Mouse (Mus musculus) intestine, embryonic 15.5 days (tissue): ENCODE data around the gene Arih2. TPM values are rescaled to one million over a fixed set of nuclear protein-coding genes. Genes with fewer than 3 reads are reported as not detected.
"Not testable (repeated sequence)": the region's sequence is repeated elsewhere in the genome, so short reads cannot be mapped to it uniquely, and the experiment has no call there.

Source experiments
- ATAC-seq: fragments of 200-750 bp; cut with Nextera tagmentation; 2 replicates; pipeline ENCODE4 v1.8.0; 2017; ENCODE audit warnings: moderate TSS enrichment, moderate library complexity
- H3K27ac ChIP-seq: fragments of 300-500 bp; sonication (generic); 2 replicates; pipeline ENCODE4 v1.5.1; 2015; ENCODE audit warnings: mild to moderate bottlenecking, inconsistent platforms
- H3K27me3 ChIP-seq: fragments of 300-500 bp; sonication (generic); replicated peaks from 2 replicates; pipeline ENCODE4 v1.6.1; 2015; ENCODE audit warnings: inconsistent platforms
- H3K36me3 ChIP-seq: fragments of 300-500 bp; sonication (generic); 2 replicates; pipeline ENCODE4 v1.6.1; 2015; ENCODE audit warnings: inconsistent platforms
- H3K4me1 ChIP-seq: fragments of 300-500 bp; sonication (generic); replicated peaks from 2 replicates; pipeline ENCODE4 v1.6.1; 2015; ENCODE audit warnings: inconsistent platforms
- H3K4me2 ChIP-seq: fragments of 300-500 bp; sonication (generic); replicated peaks from 2 replicates; pipeline ENCODE4 v1.6.1; 2015; ENCODE audit warnings: mild to moderate bottlenecking, inconsistent platforms
- H3K4me3 ChIP-seq: fragments of 300-500 bp; sonication (generic); replicated peaks from 2 replicates; pipeline ENCODE4 v1.5.1; 2015; ENCODE audit warnings: inconsistent platforms
- H3K9ac ChIP-seq: fragments of 300-500 bp; sonication (generic); 2 replicates; pipeline ENCODE4 v1.6.1; 2015; ENCODE audit warnings: inconsistent platforms
- H3K9me3 ChIP-seq: fragments of 300-500 bp; sonication (generic); 2 replicates; pipeline ENCODE4 v1.6.1; 2016; ENCODE audit warnings: inconsistent platforms
- WGBS: fragments of 180-500 bp; shearing (Covaris S2); methylation state at CpG from one replicate; pipeline ENCODE4 v1.1.7; 2015; 5-methylcytosine and 5-hydroxymethylcytosine counted together
- polyA plus RNA-seq: library from polyadenylated mRNA; unstranded; fragments of >200 nt; fragmentation: Nextera tagmentation; extraction: Ambion mirVana; gene quantifications from 2 replicates; pipeline ENCODE4 v1.2.1, GENCODE M21; 2015

Arih2 gene
- polyA plus RNA-seq, 1 experiment from 2014 or later, result 46.4 TPM

DNA sequence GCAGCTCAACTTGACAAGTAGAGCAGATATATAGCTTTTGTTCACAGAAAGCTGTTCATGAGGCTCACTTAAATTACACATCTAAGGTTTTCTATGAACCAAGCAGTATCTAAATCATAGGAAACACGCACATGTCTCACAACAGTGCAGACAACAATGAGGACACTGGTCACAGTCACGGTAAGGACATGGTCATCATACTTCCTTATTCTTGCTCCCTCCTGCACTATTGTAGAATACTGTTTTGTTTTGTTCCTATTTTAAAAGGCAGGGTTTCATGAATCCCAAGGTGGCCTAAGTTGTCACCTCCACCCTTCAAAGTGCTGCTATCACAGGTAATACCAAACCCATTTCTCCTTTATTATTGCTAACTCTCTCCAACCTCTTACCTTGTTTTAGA is 9.4 kb downstream of the Arih2 start:
- H3K4me3 ChIP-seq, result no peak overlapping the region
- H3K36me3 ChIP-seq, result peaks cover 4% of the 10 kb centered on the region
- no peak overlapping the region for H3K9ac ChIP-seq
- ATAC-seq, result no peak
- no peaks in the 10 kb centered on the region for H3K27me3 ChIP-seq
- no peaks in the 10 kb centered on the region for H3K9me3 ChIP-seq
- WGBS, result 94% methylated on average over 2 of the region's 2 CpGs
- 0 out of 2 replicates have a peak, but pooled peaks cover 2% of the 10 kb centered on the region for H3K4me1 ChIP-seq
- H3K4me2 ChIP-seq, result no peak overlapping the region
- H3K27ac ChIP-seq, result no peak overlapping the region

DNA sequence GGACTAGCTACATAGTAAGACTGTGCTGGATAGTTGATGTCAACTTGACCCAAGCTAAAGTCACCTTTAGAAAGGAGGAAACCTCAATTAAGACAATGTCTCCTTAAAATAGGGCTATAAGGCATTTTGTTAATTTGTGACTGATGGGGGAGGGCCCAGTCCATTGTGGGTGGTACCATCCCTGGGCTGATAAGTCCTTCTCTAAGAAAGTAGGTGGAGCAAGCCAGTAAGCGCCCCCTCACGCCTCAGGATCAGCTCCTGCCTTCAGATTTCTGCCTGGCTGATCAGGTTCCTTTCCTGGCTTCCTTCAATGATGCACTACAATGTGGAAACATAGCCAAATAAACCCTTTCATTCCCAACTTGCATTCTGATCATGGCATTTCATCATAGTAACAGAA is 13.8 kb downstream of the Arih2 start:
- ATAC-seq, result no peak
- no peaks in the 10 kb centered on the region for H3K9me3 ChIP-seq
- H3K4me3 ChIP-seq, result no peak overlapping the region
- no peak overlapping the region for H3K9ac ChIP-seq
- no peaks in the 10 kb centered on the region for H3K27me3 ChIP-seq
- no peaks in the 10 kb centered on the region for H3K36me3 ChIP-seq
- H3K27ac ChIP-seq, result no peak overlapping the region
- no peak overlapping the region for H3K4me2 ChIP-seq
- H3K4me1 ChIP-seq, result no peaks in the 10 kb centered on the region
- WGBS, result 78% methylated on average over 2 of the region's 2 CpGs

DNA sequence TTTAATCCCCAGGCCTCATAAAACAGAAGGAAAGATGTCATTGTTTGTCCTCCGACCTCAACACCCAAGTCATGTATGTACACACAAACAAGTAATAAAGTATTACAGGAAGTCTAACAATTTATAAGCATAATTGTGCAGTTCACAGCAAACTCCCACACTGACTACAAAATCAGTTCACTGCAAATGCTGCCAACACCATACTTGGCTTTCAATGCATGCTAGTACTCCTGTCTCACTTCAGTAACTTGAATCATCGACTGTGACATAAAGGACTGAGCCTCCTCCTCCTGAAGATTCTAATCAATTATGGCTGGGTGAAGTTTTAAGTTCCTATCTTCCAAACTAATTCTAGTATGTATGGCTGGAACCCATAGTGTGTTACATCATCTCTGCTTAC is 15.3 kb downstream of the Arih2 start:
- H3K4me2 ChIP-seq, result no peak overlapping the region
- no peak overlapping the region for H3K9ac ChIP-seq
- no peak overlapping the region for H3K4me3 ChIP-seq
- ATAC-seq, result no peak
- no peaks in the 10 kb centered on the region for H3K9me3 ChIP-seq
- H3K4me1 ChIP-seq, result no peaks in the 10 kb centered on the region
- H3K27ac ChIP-seq, result no peak overlapping the region
- 75% methylated on average over 2 of the region's 2 CpGs for WGBS
- no peaks in the 10 kb centered on the region for H3K27me3 ChIP-seq
- no peaks in the 10 kb centered on the region for H3K36me3 ChIP-seq

DNA sequence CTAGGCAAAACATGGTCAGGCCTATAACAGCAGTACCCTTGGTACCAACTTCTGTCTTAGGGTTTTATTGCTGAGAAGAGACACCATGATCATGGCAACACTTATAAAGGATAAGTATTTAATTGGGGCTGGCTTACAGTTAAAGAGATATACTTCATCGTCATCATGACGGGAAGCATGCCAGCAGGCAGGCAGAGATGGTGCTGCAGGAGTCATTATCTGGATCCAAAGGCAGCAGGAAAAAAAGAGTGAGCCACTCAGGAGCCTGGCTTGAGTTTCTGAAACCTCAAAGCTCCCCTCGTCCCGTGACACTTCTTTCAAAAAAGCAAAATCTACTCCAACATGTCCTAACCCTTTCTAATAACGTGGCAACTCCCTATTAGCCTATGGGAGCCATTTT is 16.8 kb downstream of the Arih2 start:
- no peak overlapping the region for H3K4me3 ChIP-seq
- H3K27ac ChIP-seq, result no peak overlapping the region
- H3K9me3 ChIP-seq, result no peaks in the 10 kb centered on the region
- H3K36me3 ChIP-seq, result no peaks in the 10 kb centered on the region
- H3K4me1 ChIP-seq, result no peaks in the 10 kb centered on the region
- ATAC-seq, result no peak
- H3K9ac ChIP-seq, result no peak overlapping the region
- no peak overlapping the region for H3K4me2 ChIP-seq
- WGBS, result 87% methylated on average over 5 of the region's 5 CpGs
- no peaks in the 10 kb centered on the region for H3K27me3 ChIP-seq

DNA sequence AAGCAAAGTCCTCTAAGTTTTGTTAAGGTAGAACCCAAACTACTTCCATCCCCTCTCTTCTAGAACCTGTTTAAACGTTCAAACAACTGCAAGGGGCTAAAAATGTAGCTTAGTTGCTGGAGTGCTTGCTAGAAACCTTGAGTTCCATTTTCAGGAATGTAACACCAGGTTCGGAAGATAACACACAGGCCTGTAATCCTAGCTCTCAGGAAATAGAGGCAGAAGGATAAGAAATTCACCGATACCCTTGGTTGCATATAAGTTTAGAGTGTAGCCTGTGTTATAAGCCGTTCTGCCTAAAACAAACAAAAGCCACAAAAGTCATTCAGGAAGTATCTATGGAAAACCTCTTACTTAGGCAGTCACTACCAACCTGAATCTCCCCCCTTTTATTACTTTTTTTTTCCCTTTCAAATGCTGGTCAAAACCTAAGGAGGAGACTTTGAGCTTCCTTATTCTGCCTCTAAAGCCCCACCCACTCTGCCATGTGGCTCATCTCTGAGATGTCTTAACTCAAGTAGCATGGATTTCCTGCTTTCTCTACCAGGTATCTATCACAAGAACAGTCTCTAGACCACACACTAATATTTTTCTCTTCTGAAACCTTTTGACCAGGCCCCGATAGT is 17.4 kb downstream of the Arih2 start:
- WGBS, result 80% methylated on average over 5 of the region's 5 CpGs
- H3K9me3 ChIP-seq, result no peaks in the 10 kb centered on the region
- no peaks in the 10 kb centered on the region for H3K36me3 ChIP-seq
- no peak overlapping the region for H3K4me2 ChIP-seq
- H3K27me3 ChIP-seq, result no peaks in the 10 kb centered on the region
- no peak overlapping the region for H3K9ac ChIP-seq
- H3K27ac ChIP-seq, result no peak overlapping the region
- ATAC-seq, result 0 out of 2 replicates have a peak, but pooled peaks have one; percentile 49
- no peak overlapping the region for H3K4me3 ChIP-seq
- H3K4me1 ChIP-seq, result no peaks in the 10 kb centered on the region

DNA sequence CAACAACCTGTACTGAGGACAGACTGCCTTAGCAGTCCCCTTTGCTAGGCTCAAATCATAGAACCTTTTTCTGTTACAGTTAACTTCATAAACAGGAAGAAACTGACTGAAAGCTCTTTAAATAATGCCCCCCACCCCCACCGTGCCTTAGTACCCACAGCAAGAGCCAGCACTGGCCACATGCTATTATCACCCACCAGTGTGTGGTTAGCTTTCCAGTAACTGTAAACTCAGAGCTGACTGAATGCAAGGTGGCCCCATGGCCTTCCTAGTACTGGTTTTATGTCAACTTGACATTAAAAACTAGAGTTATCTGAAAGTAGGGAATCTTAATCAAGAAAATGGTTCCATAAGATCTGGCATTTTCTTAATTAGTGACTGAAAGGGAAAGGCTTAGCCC is 18.5 kb downstream of the Arih2 start:
- 79% methylated on average over 1 of the region's 1 CpGs for WGBS
- H3K27ac ChIP-seq, result no peak overlapping the region
- H3K4me3 ChIP-seq, result no peak overlapping the region
- H3K36me3 ChIP-seq, result no peaks in the 10 kb centered on the region; the same call in 1 of the 2 replicates
- no peaks in the 10 kb centered on the region for H3K4me1 ChIP-seq
- no peaks in the 10 kb centered on the region for H3K9me3 ChIP-seq
- no peak overlapping the region for H3K9ac ChIP-seq
- ATAC-seq, result no peak
- no peak overlapping the region for H3K4me2 ChIP-seq
- H3K27me3 ChIP-seq, result no peaks in the 10 kb centered on the region

DNA sequence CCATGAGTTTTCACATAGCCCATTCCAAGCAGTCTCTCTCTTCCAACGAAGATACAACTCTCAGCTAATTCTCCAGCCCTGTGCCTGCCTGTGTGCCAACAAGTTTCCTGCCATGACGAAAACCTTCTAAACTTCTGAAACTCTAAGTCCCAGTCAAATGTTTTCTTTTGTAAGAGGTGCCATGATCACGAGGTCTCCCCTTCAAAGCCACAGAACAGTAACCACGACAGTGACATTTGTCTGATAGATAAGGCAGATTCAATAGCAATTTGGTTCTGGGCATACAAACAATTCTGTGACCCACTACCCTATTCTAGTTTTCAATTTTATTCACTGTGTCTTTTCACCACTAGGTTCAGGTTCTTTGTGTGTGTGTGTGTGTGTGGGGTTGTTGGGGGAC is 21.0 kb downstream of the Arih2 start:
- Histone ChIP-seq H3K9me3 (no peaks in the 10 kb centered on the region), H3K9ac (no peak overlapping the region), H3K4me1 (no peaks in the 10 kb centered on the region), H3K4me3 (no peak overlapping the region), H3K27ac (no peak overlapping the region), H3K4me2 (no peak overlapping the region), H3K36me3 (peaks cover 6% of the 10 kb centered on the region; the same call in 1 of the 2 replicates), H3K27me3 (no peaks in the 10 kb centered on the region)
- 79% methylated on average over 4 of the region's 4 CpGs for WGBS
- ATAC-seq, result no peak

DNA sequence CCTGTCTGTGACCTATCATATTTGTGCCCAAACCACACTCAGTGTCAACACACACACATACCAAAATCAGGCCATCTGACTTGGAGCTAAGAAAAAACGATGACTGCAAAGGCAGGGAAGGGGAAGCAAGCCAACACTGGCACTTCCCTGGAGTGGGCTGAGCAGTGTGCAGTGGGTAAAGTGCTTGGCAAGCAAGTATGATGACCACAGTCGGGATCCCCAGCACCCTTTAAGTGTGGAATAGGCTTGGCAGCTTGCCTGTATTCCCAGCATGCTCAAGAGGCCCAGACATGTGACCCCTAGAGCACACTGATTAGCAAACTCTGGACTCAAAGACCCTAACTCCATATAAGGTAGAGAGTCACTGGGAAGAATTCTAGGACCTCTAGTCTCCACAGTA is 22.7 kb downstream of the Arih2 start:
- Histone ChIP-seq H3K4me1 (no peaks in the 10 kb centered on the region), H3K4me2 (no peak overlapping the region), H3K27me3 (no peaks in the 10 kb centered on the region), H3K36me3 (peaks cover 6% of the 10 kb centered on the region; the same call in 1 of the 2 replicates), H3K9ac (no peak overlapping the region), H3K4me3 (no peak overlapping the region), H3K9me3 (no peaks in the 10 kb centered on the region), H3K27ac (no peak overlapping the region)
- WGBS, result 64% methylated on average over 2 of the region's 2 CpGs
- ATAC-seq, result no peak

DNA sequence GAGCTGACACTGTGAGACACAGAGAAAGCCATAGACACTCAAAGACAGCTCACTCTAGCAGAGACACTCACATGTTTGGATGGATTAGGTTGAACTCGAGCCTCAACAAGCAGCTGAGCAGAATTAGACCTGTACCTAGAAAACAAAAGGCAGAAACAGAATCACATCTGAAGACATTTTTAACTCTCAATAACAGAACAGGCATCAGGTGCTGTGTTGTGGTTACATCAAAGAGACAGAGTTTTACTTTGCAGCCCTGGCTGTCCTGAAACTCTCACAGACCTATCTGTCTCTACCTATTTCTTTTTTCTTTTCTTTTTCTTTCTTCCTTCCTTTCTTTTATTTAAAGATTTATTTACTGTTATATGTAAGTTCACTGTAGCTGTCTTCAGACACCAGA is 31.9 kb downstream of the Arih2 start:
- 86% methylated on average over 1 of the region's 1 CpGs for WGBS
- H3K36me3 ChIP-seq, result peaks cover 17% of the 10 kb centered on the region

DNA sequence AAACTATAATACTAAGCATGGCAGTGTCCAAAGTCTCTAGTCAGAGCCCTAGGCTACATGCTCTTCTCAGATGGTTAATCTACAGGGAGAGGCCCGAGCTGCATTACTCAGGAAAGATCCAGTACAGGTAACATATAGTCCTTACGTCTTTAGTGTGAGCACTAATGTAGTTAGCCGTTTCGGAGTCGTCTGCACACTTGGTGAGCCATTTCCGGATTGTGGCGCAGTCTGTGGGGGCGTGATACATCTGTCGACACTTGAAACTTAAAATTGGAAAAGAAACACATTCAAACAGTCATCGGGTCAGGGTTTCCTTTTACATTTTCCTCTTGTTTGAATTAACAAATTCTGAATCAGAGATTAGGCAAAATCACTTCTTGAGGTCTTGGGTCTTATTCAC is 37.7 kb downstream of the Arih2 start:
- Histone ChIP-seq H3K36me3 (peaks cover 46% of the 10 kb centered on the region), H3K27me3 (no peaks in the 10 kb centered on the region), H3K4me2 (no peak overlapping the region), H3K27ac (no peak overlapping the region), H3K9ac (no peak overlapping the region), H3K4me3 (no peak overlapping the region), H3K4me1 (0 out of 2 replicates have a peak, but pooled peaks cover 4% of the 10 kb centered on the region), H3K9me3 (no peaks in the 10 kb centered on the region)
- ATAC-seq, result no peak
- WGBS, result 95% methylated on average over 10 of the region's 10 CpGs

More for the DNA sequence above, 31.9 kb downstream of the Arih2 start:
- no peak for ATAC-seq
- Histone ChIP-seq H3K4me2 (no peak overlapping the region), H3K27ac (no peak overlapping the region), H3K4me1 (no peaks in the 10 kb centered on the region), H3K4me3 (no peak overlapping the region), H3K27me3 (no peaks in the 10 kb centered on the region), H3K9me3 (no peaks in the 10 kb centered on the region), H3K9ac (no peak overlapping the region)

DNA sequence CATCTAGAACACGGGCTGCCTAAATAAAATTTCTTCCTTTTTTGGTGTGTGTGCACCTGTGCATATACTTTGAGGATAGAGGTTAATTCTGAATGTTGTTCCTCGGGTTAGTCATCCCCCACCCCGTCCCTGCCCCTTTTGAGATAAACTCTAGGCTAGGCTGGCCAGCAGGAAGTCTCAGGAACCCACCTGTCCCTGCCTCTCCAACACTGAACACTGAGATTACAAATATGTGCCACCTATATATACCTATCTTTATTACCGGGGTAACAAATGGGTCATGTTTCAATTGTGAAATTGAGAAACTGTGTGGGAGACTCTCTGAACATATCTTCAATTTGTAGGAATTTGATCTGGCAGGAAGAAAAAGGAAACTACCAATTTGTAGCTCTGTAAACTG is 40.3 kb downstream of the Arih2 start:
- no peak overlapping the region for H3K4me3 ChIP-seq
- H3K4me2 ChIP-seq, result no peak overlapping the region
- no peak overlapping the region for H3K9ac ChIP-seq
- no peaks in the 10 kb centered on the region for H3K9me3 ChIP-seq
- 75% methylated on average over 4 of the region's 4 CpGs for WGBS
- peak; percentile 74 for ATAC-seq
- peaks cover 59% of the 10 kb centered on the region for H3K36me3 ChIP-seq
- no peaks in the 10 kb centered on the region for H3K27me3 ChIP-seq
- no peak overlapping the region for H3K27ac ChIP-seq
- 0 out of 2 replicates have a peak, but pooled peaks cover 4% of the 10 kb centered on the region for H3K4me1 ChIP-seq

DNA sequence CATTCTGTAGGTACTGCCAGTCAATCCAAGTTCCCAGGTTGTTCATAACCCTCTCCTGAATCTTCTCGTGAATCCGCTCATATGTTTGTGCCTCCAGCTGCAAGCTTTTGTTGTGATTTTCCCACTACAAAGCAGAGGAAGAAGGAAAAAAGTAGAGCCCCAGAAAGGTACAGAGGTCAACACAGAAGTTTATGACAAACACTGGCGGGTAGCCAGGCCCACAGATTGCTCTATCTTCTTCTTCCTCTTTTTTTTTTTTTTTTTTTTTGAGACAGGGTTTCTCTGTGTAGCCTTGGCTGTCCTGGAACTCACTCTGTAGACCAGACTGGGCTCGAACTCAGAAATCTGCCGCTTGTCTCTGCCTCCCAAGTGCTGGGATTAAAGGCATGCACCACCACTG is 41.3 kb downstream of the Arih2 start:
- not testable (repeated sequence) for ATAC-seq, H3K4me1 ChIP-seq, H3K4me2 ChIP-seq, H3K9me3 ChIP-seq, H3K27ac ChIP-seq, H3K4me3 ChIP-seq, H3K27me3 ChIP-seq, H3K9ac ChIP-seq
- WGBS, result 74% methylated on average over 5 of the region's 5 CpGs
- H3K36me3 ChIP-seq, result peaks cover 62% of the 10 kb centered on the region

DNA sequence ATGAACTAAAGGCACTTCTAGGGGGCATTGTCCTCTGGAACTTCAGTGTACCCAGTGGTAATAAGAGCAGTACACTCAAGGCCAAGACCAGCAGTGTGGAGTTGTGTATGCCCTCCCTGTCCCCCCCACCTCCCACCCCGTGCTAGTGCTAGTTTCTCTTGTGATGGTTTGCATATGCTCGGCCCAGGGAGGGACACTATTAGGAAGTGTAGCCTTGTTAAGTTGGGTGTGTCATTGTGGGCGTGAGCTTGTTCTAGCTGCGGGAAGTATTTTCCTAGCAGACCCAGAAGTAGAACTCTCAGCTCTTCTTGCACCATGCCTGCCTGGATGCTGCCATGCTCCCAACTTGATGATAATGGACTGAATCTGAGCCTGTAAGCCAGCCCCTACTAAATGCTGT is 47.2 kb downstream of the Arih2 start:
- ATAC-seq, result 0 out of 2 replicates have a peak, but pooled peaks have one; percentile 27
- Histone ChIP-seq H3K4me1 (peaks cover 2% of the 10 kb centered on the region; the same call in 1 of the 2 replicates), H3K27me3 (no peaks in the 10 kb centered on the region), H3K4me2 (no peak overlapping the region), H3K9me3 (no peaks in the 10 kb centered on the region), H3K9ac (no peak overlapping the region), H3K27ac (no peak overlapping the region), H3K4me3 (no peak overlapping the region), H3K36me3 (peaks cover 33% of the 10 kb centered on the region)
- WGBS, result 57% methylated on average over 4 of the region's 4 CpGs
